Comparison of ENCODE assay signal across 8 mouse cellular contexts in genomic region chr2:60209703-60210651, GRCm38 (mm10). TPM values are rescaled to one million over a fixed set of nuclear protein-coding genes. Genes with fewer than 3 reads are reported as not detected.
DNase-seq lines count a peak whose midpoint lies in the region; ATAC-seq lines count a peak whose summit lies in the region.

Gene Baz2b (minus strand): TSS chr2:60209839.
Gene March7 (plus strand): TSS chr2:60209887.

- peak within 1 kb of the TSS; percentile 93 for H3K4me3 ChIP-seq in intestine, embryonic 16.5 days (ENCODE audit: low read length)

- DNase-seq in adrenal gland, postnatal 10 days = peak; percentile 94
- DNase-seq in embryo, embryonic 9.5 days (ENCODE audit: extremely low spot score) = peak; percentile 85
- DNase-seq in gastrocnemius, postnatal 4 days (ENCODE audit: low spot score in 2 of 2) = peak; percentile 85 to 90
- peak; percentile 82 to 86 for DNase-seq in left cerebral cortex, postnatal 25 days (ENCODE audit: low spot score in 2 of 2)
- peak; percentile 88 for DNase-seq in mesoderm, embryonic 11.5 days (ENCODE audit: low read depth, low spot score)
- peak; percentile 90 for DNase-seq in right cerebral cortex, postnatal 25 days
- peak; percentile 74 to 86 for DNase-seq in urinary bladder, postnatal 36 days (ENCODE audit: low spot score in 2 of 2)

- H3K27ac ChIP-seq in intestine, embryonic 16.5 days (ENCODE audit: low read length) = peak within 1 kb of the TSS; percentile 91

- peaks cover 27% of the 10 kb centered on the region for H3K4me1 ChIP-seq in intestine, embryonic 16.5 days (ENCODE audit: control insufficient read depth, insufficient read depth, low read length)

- under 1% methylated on average over 68 of the region's 109 CpGs for whole genome bisulfite sequencing in intestine, embryonic 16.5 days

- H3K4me2 ChIP-seq in intestine, embryonic 16.5 days (ENCODE audit: low read depth, low read length) = peak within 1 kb of the TSS; percentile 74

- H3K36me3 ChIP-seq in intestine, embryonic 16.5 days (ENCODE audit: control insufficient read depth, insufficient read depth, low read length) = no peaks in the 10 kb centered on the region

- H3K27me3 ChIP-seq in intestine, embryonic 16.5 days (replicated peaks; ENCODE audit: control insufficient read depth, insufficient read depth, low read length) = no peaks in the 10 kb centered on the region

- intact Hi-C loops in left cerebral cortex, postnatal 25 days (cut with DNase I) = loop anchor here (2.0 to 5.0 kb wide), 2 partner anchors 42 to 85 kb away; no protein-coding TSS in a partner anchor

- peak; percentile 93 for ATAC-seq in intestine, embryonic 16.5 days

- no peaks in the 10 kb centered on the region for H3K9me3 ChIP-seq in intestine, embryonic 16.5 days (ENCODE audit: control insufficient read depth, low read length)

- peak within 1 kb of the TSS; percentile 97 for H3K9ac ChIP-seq in intestine, embryonic 16.5 days (ENCODE audit: low read depth, low read length)

RNA-seq across cellular contexts. Expression of gene Baz2b, which starts in this region (rescaled TPM):
- total RNA-seq in adrenal gland, postnatal 10 days (2021) = 10 to 100 TPM; 57.0 to 87.2 TPM
- total RNA-seq in gastrocnemius, postnatal 4 days (2021) = 10 to 100 TPM; 57.1 to 64.2 TPM
- 38.2 and 42.3 TPM in 2 replicates for polyA plus RNA-seq in intestine, embryonic 16.5 days (2015; fragmentation: Nextera tagmentation; extraction: Ambion mirVana)
- total RNA-seq in left cerebral cortex, postnatal 25 days (2021) = 10 to 100 TPM; 47.5 to 57.5 TPM

RNA-seq across cellular contexts. Expression of gene March7, which starts in this region (rescaled TPM):
- 10 to 100 TPM; 47.8 to 56.7 TPM for total RNA-seq in adrenal gland, postnatal 10 days (2021)
- 10 to 100 TPM; 47.9 to 54.6 TPM for total RNA-seq in gastrocnemius, postnatal 4 days (2021)
- polyA plus RNA-seq in intestine, embryonic 16.5 days (2015; fragmentation: Nextera tagmentation; extraction: Ambion mirVana) = 56.4 and 60.5 TPM in 2 replicates
- total RNA-seq in left cerebral cortex, postnatal 25 days (2021) = 10 to 100 TPM; 55.1 to 60.5 TPM

Comparison
In these comparisons a context has a peak if more than half of its experiments do, and no peak if none do; other contexts are left out.
1. Peak in every context shown above with its lines: DNase-seq, ATAC-seq, H3K4me3 ChIP-seq and H3K27ac ChIP-seq.